Mouse (Mus musculus) midbrain, postnatal 0 days (tissue): ENCODE results near the gene Krba1. TPM values are rescaled to one million over a fixed set of nuclear protein-coding genes. Genes with fewer than 3 reads are reported as not detected.

Source experiments
- ATAC-seq: fragments of 200-750 bp; cut with Nextera tagmentation; 2 replicates; pipeline ENCODE4 v1.8.0; 2017; ENCODE audit warnings: moderate number of reproducible peaks, mild to moderate bottlenecking, moderate TSS enrichment, moderate library complexity; ENCODE audit not compliant: low FRiP score
- DNase-seq: peaks from one replicate; pipeline ENCODE4 v3.0.0-alpha.2; 2015; ENCODE audit warnings: low spot score
- H3K27ac ChIP-seq: fragments of 300-500 bp; sonication (generic); 2 replicates; pipeline ENCODE4 v1.5.1; 2014; ENCODE audit warnings: low read depth, mild to moderate bottlenecking, low read length, mixed read lengths
- H3K27me3 ChIP-seq: fragments of 300-500 bp; sonication (generic); 2 replicates; pipeline ENCODE4 v1.6.1; 2014; ENCODE audit warnings: low read length, control low read depth, mixed read lengths; ENCODE audit not compliant: insufficient read depth
- H3K36me3 ChIP-seq: fragments of 300-500 bp; sonication (generic); 2 replicates; pipeline ENCODE4 v1.6.1; 2014; ENCODE audit warnings: low read length, control low read depth, mixed read lengths; ENCODE audit not compliant: insufficient read depth
- H3K4me1 ChIP-seq: fragments of 300-500 bp; sonication (generic); 2 replicates; pipeline ENCODE4 v1.6.1; 2014; ENCODE audit warnings: mild to moderate bottlenecking, control low read depth, antibody characterized with exemption, low read length, mixed read lengths; ENCODE audit not compliant: insufficient read depth
- H3K4me2 ChIP-seq: fragments of 300-500 bp; sonication (generic); 2 replicates; pipeline ENCODE4 v1.6.1; 2014; ENCODE audit warnings: low read depth, mild to moderate bottlenecking, low read length, mixed read lengths; ENCODE audit not compliant: poor library complexity, severe bottlenecking
- H3K4me3 ChIP-seq: fragments of 300-500 bp; sonication (generic); 2 replicates; pipeline ENCODE4 v1.5.1; 2014; ENCODE audit warnings: low read depth, mild to moderate bottlenecking, low read length, moderate library complexity
- H3K9ac ChIP-seq: fragments of 300-500 bp; sonication (generic); replicated peaks from 2 replicates; pipeline ENCODE4 v1.6.1; 2014; ENCODE audit warnings: mild to moderate bottlenecking, low read length, moderate library complexity, mixed read lengths; ENCODE audit not compliant: poor library complexity, severe bottlenecking
- H3K9me3 ChIP-seq: fragments of 300-500 bp; sonication (generic); 2 replicates; pipeline ENCODE4 v1.6.1; 2016; ENCODE audit warnings: low read length, control low read depth
- CTCF ChIP-seq: IDR thresholded peaks from 2 replicates; pipeline ENCODE4 v1.5.1; 2016; ENCODE audit warnings: antibody characterized with exemption, mild to moderate bottlenecking
- WGBS: fragments of 180-500 bp; shearing (Covaris S2); extraction: QIAGEN DNeasy Blood & Tissue Kit; methylation state at CpG from one replicate; pipeline ENCODE4 v1.1.7; 2014; 5-methylcytosine and 5-hydroxymethylcytosine counted together
- polyA plus RNA-seq: library from polyadenylated mRNA; unstranded; fragments of >200 nt; fragmentation: Nextera tagmentation; extraction: Ambion mirVana; gene quantifications from 2 replicates; pipeline ENCODE4 v1.2.1, GENCODE M21; 2015
- total RNA-seq: library from RNA; depleted of rRNA; stranded (reverse); fragments of >200 nt; gene quantifications from 2 replicates; pipeline ENCODE4 v1.2.3, GENCODE M21; 2014

The Krba1 gene
- total and polyA plus RNA-seq, 2 experiments from 2014 or later = 20.8 to 44.0 TPM

DNA sequence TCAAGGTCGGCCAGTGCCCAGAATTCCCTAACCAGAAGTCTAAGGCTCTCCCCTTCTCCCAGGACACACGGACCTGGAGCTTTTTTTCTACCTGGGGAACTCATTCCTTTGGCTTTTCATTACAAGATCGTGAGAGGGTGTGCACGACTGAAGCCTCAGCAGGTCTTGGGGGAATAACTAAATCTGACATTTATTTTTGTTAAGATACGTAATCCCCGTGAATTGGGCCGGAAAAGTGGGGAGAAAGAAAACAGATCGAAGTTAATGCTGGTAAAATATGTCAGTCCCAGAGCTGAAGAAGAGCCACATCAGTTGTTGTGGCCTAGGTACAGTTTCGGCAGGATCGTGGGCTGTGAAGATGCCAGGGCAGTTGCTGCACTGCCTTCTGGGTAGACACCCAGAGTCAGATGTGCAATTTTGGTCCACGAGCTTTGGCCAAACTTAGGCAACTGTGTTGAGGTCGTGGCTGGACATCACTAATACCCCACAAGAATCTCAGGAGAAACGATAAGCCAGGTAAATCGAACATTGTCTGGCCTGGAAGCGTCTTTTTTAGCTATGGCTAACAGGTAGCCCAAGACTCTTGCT is 716 bp downstream of the Krba1 start:
- TF ChIP-seq CTCF = no peak
- Histone ChIP-seq H3K4me1 (peaks cover 10% of the 10 kb centered on the region), H3K36me3 (no peaks in the 10 kb centered on the region; the same call in 1 of the 2 replicates), H3K4me2 (peak overlapping the region; percentile 71), H3K27me3 (no peaks in the 10 kb centered on the region), H3K27ac (peak overlapping the region; percentile 88), H3K9ac (peak overlapping the region; percentile 86), H3K4me3 (peak overlapping the region; percentile 74), H3K9me3 (no peaks in the 10 kb centered on the region)
- 30% methylated on average over 15 of the region's 15 CpGs for WGBS
- DNase-seq = no peak
- ATAC-seq = no peak

DNA sequence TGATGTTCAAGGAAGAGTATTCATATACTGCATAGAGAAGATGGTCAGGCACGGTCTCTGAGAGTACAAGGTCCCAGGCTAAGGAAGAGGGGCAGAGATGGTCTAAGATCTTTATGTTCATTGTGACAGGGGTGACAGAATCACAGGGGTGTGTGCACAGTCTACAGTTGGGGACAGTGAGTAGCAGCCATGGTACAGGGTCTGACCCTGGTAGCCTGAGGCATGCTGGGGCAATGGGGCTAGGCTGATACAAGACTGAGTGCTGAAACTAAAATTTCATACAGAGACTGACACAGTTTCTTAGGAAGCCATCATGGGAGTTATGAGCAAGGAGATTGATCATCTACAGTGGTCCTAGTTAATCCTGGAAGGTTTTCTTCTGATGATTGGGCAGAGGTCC is 1.3 kb downstream of the Krba1 start:
- Histone ChIP-seq H3K9me3 (no peaks in the 10 kb centered on the region), H3K4me3 (peak overlapping the region; percentile 74), H3K4me1 (peaks cover 10% of the 10 kb centered on the region), H3K36me3 (no peaks in the 10 kb centered on the region; the same call in 1 of the 2 replicates), H3K4me2 (peak overlapping the region; percentile 71), H3K27ac (no peak overlapping the region), H3K9ac (peak overlapping the region; percentile 86; the same call in 1 of the 2 replicates), H3K27me3 (no peaks in the 10 kb centered on the region)
- 91% methylated on average over 1 of the region's 1 CpGs for WGBS
- DNase-seq = no peak
- ATAC-seq = no peak
- TF ChIP-seq CTCF = no peak

DNA sequence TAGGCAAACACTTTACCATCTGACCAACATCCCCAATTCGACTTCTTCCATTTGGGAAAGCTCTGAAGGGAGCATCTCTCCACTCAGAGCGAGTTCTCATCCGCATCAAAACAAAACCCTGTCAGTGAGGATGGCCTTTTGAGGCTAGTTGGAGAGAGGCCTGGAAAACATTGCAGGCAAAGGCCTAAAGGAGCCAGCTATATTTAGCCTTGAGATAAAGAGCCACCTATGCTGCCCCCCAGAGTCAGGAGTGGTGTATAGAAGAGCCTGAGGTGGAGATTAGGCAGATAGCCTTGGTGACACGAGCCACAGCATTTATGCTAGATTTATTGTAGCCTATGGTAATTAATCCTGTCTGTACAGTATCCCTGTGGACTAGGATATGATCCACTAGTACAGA is 1.9 kb downstream of the Krba1 start:
- DNase-seq (peak; percentile 69), ATAC-seq (no peak)
- Histone ChIP-seq H3K9me3 (no peaks in the 10 kb centered on the region), H3K9ac (peak overlapping the region; percentile 15; the same call in 1 of the 2 replicates), H3K4me3 (no peak overlapping the region), H3K4me1 (peaks cover 10% of the 10 kb centered on the region), H3K36me3 (no peaks in the 10 kb centered on the region; the same call in 1 of the 2 replicates), H3K27ac (no peak overlapping the region; the same call in 1 of the 2 replicates), H3K4me2 (peak overlapping the region; percentile 71; the same call in 1 of the 2 replicates), H3K27me3 (no peaks in the 10 kb centered on the region)
- peak; percentile 63 for TF ChIP-seq CTCF
- WGBS = 60% methylated on average over 4 of the region's 4 CpGs

DNA sequence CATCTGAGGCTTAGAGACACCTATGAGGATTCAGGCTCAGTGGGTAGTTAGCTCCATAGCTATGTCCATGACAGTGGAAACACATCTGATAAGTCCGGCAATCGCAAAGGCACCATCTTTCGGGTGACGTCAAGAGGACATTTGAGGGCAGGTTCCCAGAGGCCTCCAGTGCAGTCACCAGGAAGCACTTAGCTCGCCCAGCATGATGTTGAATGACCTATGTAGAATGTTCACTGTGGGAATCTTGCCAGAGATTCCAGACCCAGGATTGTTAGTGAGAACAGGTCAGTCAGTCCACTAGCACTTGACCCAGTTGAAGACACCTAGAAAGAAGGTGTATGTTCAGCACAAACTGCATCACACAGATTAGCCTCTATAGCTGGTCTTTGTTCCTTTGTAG is 4.5 kb downstream of the Krba1 start:
- no peak for ATAC-seq
- no peak for TF ChIP-seq CTCF
- H3K4me1 ChIP-seq = peaks cover 10% of the 10 kb centered on the region
- no peaks in the 10 kb centered on the region for H3K27me3 ChIP-seq
- 96% methylated on average over 5 of the region's 5 CpGs for WGBS
- H3K9me3 ChIP-seq = no peaks in the 10 kb centered on the region
- DNase-seq = no peak
- peaks cover 10% of the 10 kb centered on the region for H3K36me3 ChIP-seq
- no peak overlapping the region for H3K9ac ChIP-seq
- H3K4me3 ChIP-seq = no peak overlapping the region
- H3K4me2 ChIP-seq = no peak overlapping the region
- H3K27ac ChIP-seq = no peak overlapping the region

DNA sequence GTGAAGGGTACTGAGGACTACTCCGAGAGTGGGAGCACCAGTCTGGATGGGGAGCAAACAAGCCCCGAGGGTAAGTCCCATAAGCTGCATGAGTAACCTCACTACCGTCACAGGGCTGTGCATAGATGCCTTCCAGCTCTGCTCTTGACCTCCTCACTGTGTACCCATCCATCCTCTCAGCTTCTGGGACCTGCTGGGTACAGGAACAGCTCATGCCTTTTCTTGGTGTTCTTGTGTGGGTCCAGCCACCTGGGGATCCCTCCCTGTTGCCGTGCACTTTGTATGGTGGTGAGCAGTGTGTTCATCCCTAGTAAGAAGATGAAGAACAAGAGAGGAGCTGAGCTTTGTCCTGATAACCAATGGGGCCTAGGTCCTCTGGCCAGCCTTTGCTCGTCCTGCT is 8.7 kb downstream of the Krba1 start:
- WGBS = 96% methylated on average over 5 of the region's 5 CpGs
- Histone ChIP-seq H3K36me3 (peaks cover 38% of the 10 kb centered on the region), H3K27me3 (no peaks in the 10 kb centered on the region), H3K4me2 (no peak overlapping the region), H3K4me3 (no peak overlapping the region), H3K9me3 (no peaks in the 10 kb centered on the region), H3K4me1 (no peaks in the 10 kb centered on the region), H3K9ac (no peak overlapping the region), H3K27ac (no peak overlapping the region)
- ATAC-seq (no peak), DNase-seq (no peak)
- no peak for TF ChIP-seq CTCF

DNA sequence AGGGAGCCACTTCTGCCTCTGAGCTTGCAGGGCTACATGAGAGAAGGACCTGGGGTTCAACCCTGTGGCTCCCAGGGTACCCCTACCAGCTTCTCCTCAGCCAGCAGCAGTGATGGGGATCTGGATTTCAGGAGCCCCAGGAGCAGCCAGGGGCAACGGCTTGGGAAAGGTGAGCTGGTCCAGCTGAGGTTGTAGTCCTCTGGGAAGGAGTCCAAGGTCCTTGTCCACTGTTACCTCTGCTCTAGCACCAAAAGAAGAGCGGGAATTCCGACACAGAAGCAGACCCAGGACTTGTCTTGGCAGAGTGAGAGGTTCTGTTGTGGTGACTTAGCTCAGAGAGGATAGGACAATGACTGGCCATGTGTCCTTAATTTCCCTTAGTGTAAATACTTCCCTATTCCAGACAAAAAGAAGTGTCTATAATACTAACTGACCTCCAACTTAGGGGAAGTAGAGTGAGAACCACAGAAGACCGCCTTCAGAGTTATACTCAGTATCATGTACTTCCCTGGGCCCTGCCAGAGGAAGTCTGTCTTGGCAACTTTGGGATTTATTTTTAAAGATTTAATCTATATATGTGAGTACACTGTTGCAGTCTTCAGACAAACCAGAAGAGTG is 14.4 kb downstream of the Krba1 start:
- Histone ChIP-seq H3K9me3 (no peaks in the 10 kb centered on the region), H3K36me3 (peaks cover 84% of the 10 kb centered on the region), H3K4me1 (no peaks in the 10 kb centered on the region), H3K9ac (no peak overlapping the region), H3K27ac (no peak overlapping the region), H3K27me3 (no peaks in the 10 kb centered on the region), H3K4me2 (no peak overlapping the region), H3K4me3 (no peak overlapping the region)
- ATAC-seq = no peak
- 96% methylated on average over 4 of the region's 4 CpGs for WGBS
- TF ChIP-seq CTCF = no peak
- no peak for DNase-seq
